Mouse (Mus musculus): ENCODE results near the gene Psmd4. TPM values are rescaled to one million over a fixed set of nuclear protein-coding genes. Genes with fewer than 3 reads are reported as not detected.

Psmd4 gene
- polyA plus RNA-seq, 1 experiment from 2014 or later: 328 TPM

- WGBS: 61% methylated on average over 10 of the region's 10 CpGs
- H3K9ac ChIP-seq (ENCODE audit: low read depth, low read length): no peak overlapping the region
- no peak overlapping the region for H3K4me3 ChIP-seq (ENCODE audit: low read depth, low read length)
- H3K27me3 ChIP-seq (ENCODE audit: control insufficient read depth, insufficient read depth, low read length): no peaks in the 10 kb centered on the region
- no peak for ATAC-seq (ENCODE audit: low FRiP score)
- H3K4me1 ChIP-seq (replicated peaks; ENCODE audit: control insufficient read depth, insufficient read depth, low read length): no peaks in the 10 kb centered on the region
- H3K27ac ChIP-seq (ENCODE audit: low read depth, low read length): no peak overlapping the region
- H3K36me3 ChIP-seq (ENCODE audit: control insufficient read depth, insufficient read depth, low read length): no peaks in the 10 kb centered on the region
- DNase-seq (ENCODE audit: low spot score): no peak
- H3K9me3 ChIP-seq (ENCODE audit: control insufficient read depth, low read length): no peaks in the 10 kb centered on the region
- no peak overlapping the region for H3K4me2 ChIP-seq (replicated peaks; ENCODE audit: low read depth, low read length)
Measured at GRCm38 (mm10) chr3:95054481-95055260, 12.3 kb upstream of the Psmd4 start.

GRCm38 (mm10) chr3:95053701-95054100 lies 11.3 kb upstream of the Psmd4 start:
- WGBS: 44% methylated on average over 3 of the region's 3 CpGs
- peak; percentile 64 for DNase-seq (ENCODE audit: low spot score)

GRCm38 (mm10) chr3:95052959-95053358 lies 10.5 kb upstream of the Psmd4 start:
- WGBS: 34% methylated on average over 1 of the region's 1 CpGs
- ATAC-seq (ENCODE audit: low FRiP score): no peak
- Histone ChIP-seq H3K36me3 (ENCODE audit: control insufficient read depth, insufficient read depth, low read length) (no peaks in the 10 kb centered on the region), H3K9me3 (ENCODE audit: control insufficient read depth, low read length) (no peaks in the 10 kb centered on the region), H3K4me1 (replicated peaks; ENCODE audit: control insufficient read depth, insufficient read depth, low read length) (no peaks in the 10 kb centered on the region), H3K27me3 (ENCODE audit: control insufficient read depth, insufficient read depth, low read length) (no peaks in the 10 kb centered on the region), H3K27ac (ENCODE audit: low read depth, low read length) (no peak overlapping the region), H3K9ac (ENCODE audit: low read depth, low read length) (no peak overlapping the region), H3K4me3 (ENCODE audit: low read depth, low read length) (no peak overlapping the region), H3K4me2 (replicated peaks; ENCODE audit: low read depth, low read length) (no peak overlapping the region)
- DNase-seq (ENCODE audit: low spot score): peak; percentile 63

More at GRCm38 (mm10) chr3:95053701-95054100, 11.3 kb upstream of the Psmd4 start:
- no peaks in the 10 kb centered on the region for H3K4me1 ChIP-seq (replicated peaks; ENCODE audit: control insufficient read depth, insufficient read depth, low read length)
- ATAC-seq (ENCODE audit: low FRiP score): peak; percentile 25; the same call in 1 of the 2 replicates
- no peak overlapping the region for H3K4me2 ChIP-seq (replicated peaks; ENCODE audit: low read depth, low read length)
- no peaks in the 10 kb centered on the region for H3K9me3 ChIP-seq (ENCODE audit: control insufficient read depth, low read length)
- no peak overlapping the region for H3K4me3 ChIP-seq (ENCODE audit: low read depth, low read length)
- H3K27me3 ChIP-seq (ENCODE audit: control insufficient read depth, insufficient read depth, low read length): no peaks in the 10 kb centered on the region
- H3K36me3 ChIP-seq (ENCODE audit: control insufficient read depth, insufficient read depth, low read length): no peaks in the 10 kb centered on the region
- no peak overlapping the region for H3K9ac ChIP-seq (ENCODE audit: low read depth, low read length)
- H3K27ac ChIP-seq (ENCODE audit: low read depth, low read length): no peak overlapping the region

GRCm38 (mm10) chr3:95047914-95048313 lies 5.5 kb upstream of the Psmd4 start:
- 78% methylated on average over 3 of the region's 3 CpGs for WGBS
- H3K27ac ChIP-seq (ENCODE audit: low read depth, low read length): no peak overlapping the region
- H3K4me1 ChIP-seq (replicated peaks; ENCODE audit: control insufficient read depth, insufficient read depth, low read length): 0 out of 2 replicates have a peak, but pooled peaks cover under 1% of the 10 kb centered on the region
- no peak overlapping the region for H3K4me2 ChIP-seq (replicated peaks; ENCODE audit: low read depth, low read length)
- H3K4me3 ChIP-seq (ENCODE audit: low read depth, low read length): no peak overlapping the region
- DNase-seq (ENCODE audit: low spot score) (no peak), ATAC-seq (ENCODE audit: low FRiP score) (no peak)
- H3K9ac ChIP-seq (ENCODE audit: low read depth, low read length): no peak overlapping the region
- H3K27me3 ChIP-seq (ENCODE audit: control insufficient read depth, insufficient read depth, low read length): no peaks in the 10 kb centered on the region
- H3K36me3 ChIP-seq (ENCODE audit: control insufficient read depth, insufficient read depth, low read length): no peaks in the 10 kb centered on the region
- H3K9me3 ChIP-seq (ENCODE audit: control insufficient read depth, low read length): no peaks in the 10 kb centered on the region

- no peaks in the 10 kb centered on the region for H3K9me3 ChIP-seq (ENCODE audit: control insufficient read depth, low read length)
Measured at GRCm38 (mm10) chr3:95046462-95047057, 4.1 kb upstream of the Psmd4 start.

GRCm38 (mm10) chr3:95043251-95043650 lies 837 bp upstream of the Psmd4 start:
- no peak overlapping the region for H3K27ac ChIP-seq (ENCODE audit: low read depth, low read length)
- WGBS: 79% methylated on average over 6 of the region's 6 CpGs
- no peaks in the 10 kb centered on the region for H3K9me3 ChIP-seq (ENCODE audit: control insufficient read depth, low read length)
- 0 out of 2 replicates have a peak, but pooled peaks cover 3% of the 10 kb centered on the region for H3K4me1 ChIP-seq (replicated peaks; ENCODE audit: control insufficient read depth, insufficient read depth, low read length)
- no peak for ATAC-seq (ENCODE audit: low FRiP score)
- H3K4me3 ChIP-seq (ENCODE audit: low read depth, low read length): no peak overlapping the region
- no peaks in the 10 kb centered on the region for H3K27me3 ChIP-seq (ENCODE audit: control insufficient read depth, insufficient read depth, low read length)
- no peak overlapping the region for H3K4me2 ChIP-seq (replicated peaks; ENCODE audit: low read depth, low read length)
- no peaks in the 10 kb centered on the region for H3K36me3 ChIP-seq (ENCODE audit: control insufficient read depth, insufficient read depth, low read length)
- no peak overlapping the region for H3K9ac ChIP-seq (ENCODE audit: low read depth, low read length)
- DNase-seq (ENCODE audit: low spot score): no peak

More at GRCm38 (mm10) chr3:95046462-95047057, 4.1 kb upstream of the Psmd4 start:
- no peak overlapping the region for H3K27ac ChIP-seq (ENCODE audit: low read depth, low read length)
- H3K27me3 ChIP-seq (ENCODE audit: control insufficient read depth, insufficient read depth, low read length): no peaks in the 10 kb centered on the region
- 0 out of 2 replicates have a peak, but pooled peaks cover 3% of the 10 kb centered on the region for H3K4me1 ChIP-seq (replicated peaks; ENCODE audit: control insufficient read depth, insufficient read depth, low read length)
- H3K36me3 ChIP-seq (ENCODE audit: control insufficient read depth, insufficient read depth, low read length): no peaks in the 10 kb centered on the region
- no peak for DNase-seq (ENCODE audit: low spot score)
- no peak overlapping the region for H3K9ac ChIP-seq (ENCODE audit: low read depth, low read length)
- H3K4me2 ChIP-seq (replicated peaks; ENCODE audit: low read depth, low read length): no peak overlapping the region
- no peak overlapping the region for H3K4me3 ChIP-seq (ENCODE audit: low read depth, low read length)
- WGBS: 91% methylated on average over 11 of the region's 11 CpGs
- ATAC-seq (ENCODE audit: low FRiP score): no peak

- WGBS: 34% methylated on average over 7 of the region's 7 CpGs
- no peaks in the 10 kb centered on the region for H3K9me3 ChIP-seq (ENCODE audit: control insufficient read depth, low read length)
- DNase-seq (ENCODE audit: low spot score) (no peak), ATAC-seq (ENCODE audit: low FRiP score) (peak; percentile 75)
- no peaks in the 10 kb centered on the region for H3K36me3 ChIP-seq (ENCODE audit: control insufficient read depth, insufficient read depth, low read length)
- 0 out of 2 replicates have a peak, but pooled peaks cover 3% of the 10 kb centered on the region for H3K4me1 ChIP-seq (replicated peaks; ENCODE audit: control insufficient read depth, insufficient read depth, low read length)
- H3K4me3 ChIP-seq (ENCODE audit: low read depth, low read length): peak overlapping the region; percentile 52
- H3K4me2 ChIP-seq (replicated peaks; ENCODE audit: low read depth, low read length): peak overlapping the region; percentile 42
- no peak overlapping the region for H3K27ac ChIP-seq (ENCODE audit: low read depth, low read length)
- peak overlapping the region; percentile 59; the same call in 1 of the 2 replicates for H3K9ac ChIP-seq (ENCODE audit: low read depth, low read length)
- H3K27me3 ChIP-seq (ENCODE audit: control insufficient read depth, insufficient read depth, low read length): no peaks in the 10 kb centered on the region
Measured at GRCm38 (mm10) chr3:95042838-95043229, 420 bp upstream of the Psmd4 start.

- Histone ChIP-seq H3K4me3 (ENCODE audit: low read depth, low read length) (peak overlapping the region; percentile 52), H3K36me3 (ENCODE audit: control insufficient read depth, insufficient read depth, low read length) (no peaks in the 10 kb centered on the region), H3K27ac (ENCODE audit: low read depth, low read length) (no peak overlapping the region), H3K9ac (ENCODE audit: low read depth, low read length) (peak overlapping the region; percentile 59), H3K4me2 (replicated peaks; ENCODE audit: low read depth, low read length) (peak overlapping the region; percentile 50), H3K9me3 (ENCODE audit: control insufficient read depth, low read length) (no peaks in the 10 kb centered on the region), H3K4me1 (replicated peaks; ENCODE audit: control insufficient read depth, insufficient read depth, low read length) (0 out of 2 replicates have a peak, but pooled peaks cover 3% of the 10 kb centered on the region), H3K27me3 (ENCODE audit: control insufficient read depth, insufficient read depth, low read length) (no peaks in the 10 kb centered on the region)
- no peak for DNase-seq (ENCODE audit: low spot score)
- 14% methylated on average over 3 of the region's 3 CpGs for WGBS
- ATAC-seq (ENCODE audit: low FRiP score): no peak
Measured at GRCm38 (mm10) chr3:95041625-95042024, 789 bp downstream of the Psmd4 start.

All from hindbrain, embryonic 11.5 days (tissue).